Mouse (Mus musculus): ENCODE results near the gene Nucb1.

GRCm38 (mm10) chr7:45470869-45471268 is 39.3 kb downstream of the Nucb1 start:
- no peak for TF ChIP-seq POLR2A (IDR thresholded peaks at IDR 0.05; ENCODE audit: insufficient read length, low read depth)
- no peak for TF ChIP-seq MYOG (IDR thresholded peaks at IDR 0.05; ENCODE audit: control insufficient read depth in 1 of 3, insufficient read depth in 1 of 3, insufficient read length in 2 of 3, low read depth in 2 of 3)
- no peak for TF ChIP-seq TCF12 (IDR thresholded peaks at IDR 0.05; ENCODE audit: insufficient read depth, poor library complexity, severe bottlenecking)
- no peak for TF ChIP-seq POLR2AphosphoS2 (IDR thresholded peaks at IDR 0.05; ENCODE audit: insufficient read length, low read depth)
- no peak for TF ChIP-seq CEBPB (IDR thresholded peaks at IDR 0.05; ENCODE audit: insufficient read depth, poor library complexity, severe bottlenecking)
- no peak for TF ChIP-seq USF1 (IDR thresholded peaks at IDR 0.05; ENCODE audit: low read depth)
- TF ChIP-seq MAX (IDR thresholded peaks at IDR 0.05; ENCODE audit: low read depth) = no peak
- TF ChIP-seq REST (IDR thresholded peaks at IDR 0.05; ENCODE audit: insufficient read depth, insufficient read length) = no peak
- TF ChIP-seq TCF3 (IDR thresholded peaks at IDR 0.05; ENCODE audit: insufficient read length, low read depth) = no peak
